Mouse (Mus musculus) midbrain, embryonic 11.5 days (tissue): ENCODE data around the gene Lage3. TPM values are rescaled to one million over a fixed set of nuclear protein-coding genes. Genes with fewer than 3 reads are reported as not detected.

Experiments used
- ATAC-seq: fragments of 200-750 bp; cut with Nextera tagmentation; 2 replicates; pipeline ENCODE4 v1.8.0; 2017; ENCODE audit warnings: moderate TSS enrichment, moderate library complexity; ENCODE audit not compliant: low FRiP score
- DNase-seq: peaks from one replicate; pipeline ENCODE4 v3.0.0; 2015; ENCODE audit warnings: low spot score; ENCODE audit errors: missing footprints
- H3K27ac ChIP-seq: fragments of 300-500 bp; sonication (generic); 2 replicates; pipeline ENCODE4 v1.5.1; 2014; ENCODE audit warnings: low read depth, low read length
- H3K27me3 ChIP-seq: fragments of 300-500 bp; sonication (generic); 2 replicates; pipeline ENCODE4 v1.6.1; 2014; ENCODE audit warnings: mild to moderate bottlenecking, low read length, moderate library complexity, mixed read lengths; ENCODE audit not compliant: control insufficient read depth, insufficient read depth
- H3K36me3 ChIP-seq: fragments of 300-500 bp; sonication (generic); 2 replicates; pipeline ENCODE4 v1.6.1; 2014; ENCODE audit warnings: mild to moderate bottlenecking, low read length, moderate library complexity, mixed read lengths; ENCODE audit not compliant: control insufficient read depth, insufficient read depth
- H3K4me1 ChIP-seq: fragments of 300-500 bp; sonication (generic); 2 replicates; pipeline ENCODE4 v1.6.1; 2014; ENCODE audit warnings: low read length; ENCODE audit not compliant: control insufficient read depth, insufficient read depth
- H3K4me2 ChIP-seq: fragments of 300-500 bp; sonication (generic); 2 replicates; pipeline ENCODE4 v1.6.1; 2014; ENCODE audit warnings: mild to moderate bottlenecking, moderate library complexity
- H3K4me3 ChIP-seq: fragments of 300-500 bp; sonication (generic); 2 replicates; pipeline ENCODE4 v1.5.1; 2014; ENCODE audit warnings: low read depth, low read length
- H3K9ac ChIP-seq: fragments of 300-500 bp; sonication (generic); 2 replicates; pipeline ENCODE4 v1.6.1; 2014; ENCODE audit warnings: low read length
- H3K9me3 ChIP-seq: fragments of 300-500 bp; sonication (generic); 2 replicates; pipeline ENCODE4 v1.6.1; 2016; ENCODE audit warnings: low read length; ENCODE audit not compliant: control insufficient read depth
- WGBS: fragments of 180-500 bp; shearing (Covaris S2); extraction: QIAGEN DNeasy Blood & Tissue Kit; methylation state at CpG from one replicate; pipeline ENCODE4 v1.1.7; 2014; 5-methylcytosine and 5-hydroxymethylcytosine counted together
- microRNA-seq: library from miRNA; unstranded; fragments of <30 nt; microRNA quantifications from one replicate; pipeline ENCODE4, GENCODE M21; 2017
- polyA plus RNA-seq: library from polyadenylated mRNA; unstranded; fragments of >200 nt; fragmentation: Nextera tagmentation; extraction: Ambion mirVana; gene quantifications from 2 replicates; pipeline ENCODE4 v1.2.1, GENCODE M21; 2014

Gene Lage3
- polyA plus RNA-seq, 1 experiment from 2014 or later = 110 TPM

DNA sequence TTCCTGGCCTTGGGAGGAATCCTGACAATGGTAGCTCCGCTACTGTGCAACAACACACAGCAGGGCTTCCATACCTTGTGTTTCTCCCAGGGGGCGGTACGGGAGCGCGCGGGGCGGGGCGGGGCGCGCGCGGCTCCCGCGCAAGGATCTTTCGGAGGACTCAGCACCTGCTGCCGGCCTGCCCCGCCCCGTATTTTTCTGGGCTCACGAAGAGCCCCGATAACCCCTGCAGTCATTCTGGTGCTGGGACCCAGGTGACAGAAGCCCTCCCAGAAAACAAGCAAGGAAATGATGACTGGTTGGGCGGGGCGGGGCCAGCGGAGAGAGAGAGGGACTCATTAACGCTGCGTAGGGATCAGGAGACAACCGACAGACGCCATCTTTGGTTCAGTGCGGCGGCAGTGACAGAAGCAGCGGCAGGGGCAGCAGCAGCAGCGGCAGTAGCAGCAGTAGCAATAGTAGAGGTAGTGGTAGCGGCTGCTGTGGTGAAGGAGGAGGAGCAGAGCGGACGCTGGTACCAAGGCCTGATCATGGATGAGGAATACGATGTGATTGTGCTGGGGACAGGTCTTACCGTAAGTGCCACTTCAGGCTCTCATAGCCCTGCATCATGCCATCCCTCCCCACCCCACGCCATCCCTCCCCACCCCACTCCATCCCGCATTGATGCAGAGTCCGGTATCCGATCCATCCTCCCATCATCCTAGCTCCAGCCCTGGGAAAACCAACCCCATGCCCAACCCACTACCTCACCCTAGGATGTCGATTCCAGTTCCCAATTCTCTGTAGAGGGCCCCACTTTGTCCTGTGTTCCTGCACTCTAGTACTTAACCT is 48.3 kb downstream of the Lage3 start, which contains the start of gene Gdi1:
TSS of gene Gdi1 (plus strand) at position 132 of the 834 bp plus-strand sequence.
- Histone ChIP-seq H3K36me3 (peaks cover 3% of the 10 kb centered on the region), H3K27ac (peak within 1 kb of the TSS; percentile 85), H3K4me1 (0 out of 2 replicates have a peak, but pooled peaks cover 2% of the 10 kb centered on the region), H3K9me3 (no peaks in the 10 kb centered on the region), H3K4me3 (peak within 1 kb of the TSS; percentile 61), H3K9ac (peak within 1 kb of the TSS; percentile 79), H3K4me2 (peak within 1 kb of the TSS; percentile 64), H3K27me3 (no peaks in the 10 kb centered on the region)
- peak; percentile 98 for DNase-seq
- 16% methylated on average over 41 of the region's 41 CpGs for WGBS
- peak; percentile 87 for ATAC-seq

Small RNA genes lying within 50 kb of the gene (microRNA-seq; reads per million reads assigned to microRNA genes)
- gene Mir7092 = 0.57 reads per million

Other genes starting within 250 kb of the Lage3 start
- gene Opn1mw, start 226.2 kb downstream of the Lage3 start, polyA plus RNA-seq = not detected in 2 replicates
- 15.3 and 17.1 TPM in 2 replicates for gene Mecp2, start 218.3 kb downstream of the Lage3 start, polyA plus RNA-seq
- gene Tex28, start 185.8 kb downstream of the Lage3 start, polyA plus RNA-seq = not detected in 2 replicates
- not detected in 2 replicates for gene Tktl1, start 176.4 kb downstream of the Lage3 start, polyA plus RNA-seq
- gene Flna, start 103.8 kb downstream of the Lage3 start, polyA plus RNA-seq = 178 and 185 TPM in 2 replicates
- 24.3 and 25.2 TPM in 2 replicates for gene Emd, start 98.9 kb downstream of the Lage3 start, polyA plus RNA-seq
- gene Rpl10, start 82.8 kb downstream of the Lage3 start, polyA plus RNA-seq = 661 and 713 TPM in 2 replicates
- 57.9 and 60.9 TPM in 2 replicates for gene Taz, start 71.7 kb downstream of the Lage3 start, polyA plus RNA-seq
- 4.3 and 4.4 TPM in 2 replicates for gene Dnase1l1, start 71.3 kb downstream of the Lage3 start, polyA plus RNA-seq
- 101 and 106 TPM in 2 replicates for gene Atp6ap1, start 56.5 kb downstream of the Lage3 start, polyA plus RNA-seq
- 430 and 451 TPM in 2 replicates for gene Gdi1, start 48.6 kb downstream of the Lage3 start, polyA plus RNA-seq
- gene Fam50a, start 40.6 kb downstream of the Lage3 start, polyA plus RNA-seq = 58.1 and 59.2 TPM in 2 replicates
- 13.7 and 19.8 TPM in 2 replicates for gene Plxna3, start 24.6 kb downstream of the Lage3 start, polyA plus RNA-seq
- gene Ubl4a, start 19.6 kb upstream of the Lage3 start, polyA plus RNA-seq = 74.3 and 76.5 TPM in 2 replicates
- gene Slc10a3, start 19.7 kb upstream of the Lage3 start, polyA plus RNA-seq = 8.5 and 9.0 TPM in 2 replicates
- 26.2 and 27.3 TPM in 2 replicates for gene Fam3a, start 39.7 kb upstream of the Lage3 start, polyA plus RNA-seq
- gene Ikbkg, start 39.7 kb upstream of the Lage3 start, polyA plus RNA-seq = 22.8 and 24.8 TPM in 2 replicates
- gene G6pdx, start 75.6 kb upstream of the Lage3 start, polyA plus RNA-seq = 56.2 and 56.4 TPM in 2 replicates
- gene Gm6880, start 127.8 kb upstream of the Lage3 start, polyA plus RNA-seq = 0.61 TPM in 1 of 2 replicates, not detected in the other
- gene Olfr1326-ps1, start 221.3 kb upstream of the Lage3 start, polyA plus RNA-seq = not detected in 2 replicates
- gene Olfr1325, start 239.1 kb upstream of the Lage3 start, polyA plus RNA-seq = not detected in 2 replicates